Mouse (Mus musculus): ENCODE measurements around the gene Ripor2. TPM values are rescaled to one million over a fixed set of nuclear protein-coding genes. Genes with fewer than 3 reads are reported as not detected.

Gene Ripor2
- total and polyA plus RNA-seq, 3 experiments, result 4.7 to 8.2 (median 7.4) TPM

DNA sequence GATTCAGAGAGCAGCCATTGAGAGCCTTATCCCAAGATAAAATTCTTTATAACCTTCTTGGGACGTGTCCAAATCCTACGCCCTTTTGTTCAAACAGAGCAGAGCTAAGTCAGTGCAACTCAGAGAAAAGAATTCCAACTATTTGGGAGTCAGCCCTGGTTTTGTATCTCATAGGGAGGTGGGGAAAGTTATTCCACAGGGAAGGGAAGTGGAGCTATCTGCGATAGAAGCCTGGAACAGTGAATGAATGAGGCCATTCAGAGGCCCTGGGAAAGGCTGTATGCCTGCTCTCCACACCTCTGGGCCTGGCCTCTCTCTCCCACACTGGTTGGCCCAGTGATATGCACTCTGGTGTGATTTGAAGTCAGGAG is 16.1 kb upstream of the Ripor2 start:
- peak overlapping the region; percentile 56 for H3K27ac ChIP-seq
- H3K4me3 ChIP-seq, result no peak overlapping the region
- intact Hi-C loops (cut with DNase I), result no loop called here
- H3K36me3 ChIP-seq (ENCODE audit: control insufficient read depth, insufficient read depth, low read length), result no peaks in the 10 kb centered on the region
- H3K9ac ChIP-seq (ENCODE audit: low read depth, low read length), result no peak overlapping the region
- TF ChIP-seq EP300 (IDR thresholded peaks at IDR 0.05; ENCODE audit: insufficient read depth, low read depth, low read length), result no peak
- TF ChIP-seq POLR2A (IDR thresholded peaks at IDR 0.05; ENCODE audit: insufficient read depth, low read depth, low read length), result 0 out of 2 replicates have a peak, but pooled peaks have one; percentile 15
- H3K79me2 ChIP-seq (replicated peaks; ENCODE audit: control insufficient read depth, insufficient read depth, low read length), result no peaks in the 10 kb centered on the region
- peaks cover 13% of the 10 kb centered on the region for H3K4me1 ChIP-seq (ENCODE audit: control insufficient read depth, insufficient read depth, low read length)
- WGBS, result 6% methylated on average over 3 of the region's 3 CpGs
- no peaks in the 10 kb centered on the region for H3K27me3 ChIP-seq (ENCODE audit: control insufficient read depth, insufficient read depth, low read length)
- DNase-seq, result no peak

DNA sequence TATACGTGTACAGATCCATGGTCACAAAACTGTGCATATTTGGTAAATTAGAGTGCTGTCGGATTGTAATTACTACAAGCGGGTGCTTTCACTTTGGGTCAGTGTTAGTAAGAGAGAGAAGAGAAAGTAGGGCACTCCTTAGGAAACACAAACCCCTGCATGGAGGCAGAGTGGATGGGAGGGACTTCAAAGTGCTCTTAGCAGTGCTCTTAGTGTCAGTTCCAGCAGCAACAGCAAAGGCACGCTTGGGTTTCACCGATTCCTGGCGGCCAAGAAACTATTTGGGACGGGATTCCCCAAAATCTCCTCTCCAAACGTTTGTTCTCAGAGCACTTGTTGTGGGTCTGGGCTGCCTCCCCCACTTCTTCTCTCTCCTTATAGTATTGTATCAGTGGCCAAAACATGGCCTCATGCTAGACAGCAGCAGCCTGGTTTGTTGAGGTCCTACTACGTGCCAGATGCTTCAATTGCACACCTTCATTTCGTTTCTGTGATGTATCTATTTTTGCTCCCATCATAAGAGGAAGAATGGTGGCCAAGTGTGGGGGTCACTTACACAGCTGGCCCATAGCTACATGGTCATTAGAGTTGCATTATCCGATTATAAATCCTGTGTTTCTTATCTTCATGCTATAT is 14.7 kb upstream of the Ripor2 start:
- DNase-seq, result no peak
- no peak overlapping the region for H3K27ac ChIP-seq
- H3K36me3 ChIP-seq (ENCODE audit: control insufficient read depth, insufficient read depth, low read length), result no peaks in the 10 kb centered on the region
- H3K4me3 ChIP-seq, result no peak overlapping the region
- TF ChIP-seq EP300 (IDR thresholded peaks at IDR 0.05; ENCODE audit: insufficient read depth, low read depth, low read length) (no peak), CTCF (IDR thresholded peaks at IDR 0.05) (no peak), POLR2A (IDR thresholded peaks at IDR 0.05; ENCODE audit: insufficient read depth, low read depth, low read length) (no peak)
- H3K27me3 ChIP-seq (ENCODE audit: control insufficient read depth, insufficient read depth, low read length), result no peaks in the 10 kb centered on the region
- no peaks in the 10 kb centered on the region for H3K79me2 ChIP-seq (replicated peaks; ENCODE audit: control insufficient read depth, insufficient read depth, low read length)
- 87% methylated on average over 11 of the region's 11 CpGs for whole genome bisulfite sequencing
- peaks cover 13% of the 10 kb centered on the region for H3K4me1 ChIP-seq (ENCODE audit: control insufficient read depth, insufficient read depth, low read length)
- H3K9ac ChIP-seq (ENCODE audit: low read depth, low read length), result no peak overlapping the region
- intact Hi-C loops (cut with DNase I), result no loop called here

DNA sequence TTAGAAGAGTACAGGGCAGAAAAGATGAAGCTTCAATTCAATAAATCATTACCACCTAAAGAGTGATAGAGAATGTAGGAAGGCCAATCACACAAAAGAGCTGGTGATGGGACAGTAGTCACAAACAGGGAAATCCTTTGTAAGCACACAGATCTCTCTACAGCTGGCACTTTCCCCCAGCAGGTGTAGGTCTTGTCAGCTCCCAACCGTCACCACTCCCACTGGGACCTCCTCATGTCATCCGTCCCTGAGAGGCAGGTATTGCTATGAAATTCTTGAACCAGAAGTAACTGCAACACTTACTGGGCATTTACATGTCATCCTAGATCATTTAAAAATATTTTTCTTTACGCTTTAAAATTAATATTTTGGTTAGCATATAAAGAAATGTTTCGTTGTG is 12.9 kb upstream of the Ripor2 start:
- no peak for DNase-seq
- H3K4me1 ChIP-seq (ENCODE audit: control insufficient read depth, insufficient read depth, low read length), result peaks cover 13% of the 10 kb centered on the region
- no peak overlapping the region for H3K27ac ChIP-seq
- 91% methylated on average over 4 of the region's 4 CpGs for WGBS
- no peaks in the 10 kb centered on the region for H3K36me3 ChIP-seq (ENCODE audit: control insufficient read depth, insufficient read depth, low read length)
- no peak for TF ChIP-seq POLR2A (IDR thresholded peaks at IDR 0.05; ENCODE audit: insufficient read depth, low read depth, low read length)
- TF ChIP-seq CTCF (IDR thresholded peaks at IDR 0.05), result no peak
- TF ChIP-seq EP300 (IDR thresholded peaks at IDR 0.05; ENCODE audit: insufficient read depth, low read depth, low read length), result no peak
- no peaks in the 10 kb centered on the region for H3K27me3 ChIP-seq (ENCODE audit: control insufficient read depth, insufficient read depth, low read length)
- H3K9ac ChIP-seq (ENCODE audit: low read depth, low read length), result no peak overlapping the region
- H3K79me2 ChIP-seq (replicated peaks; ENCODE audit: control insufficient read depth, insufficient read depth, low read length), result no peaks in the 10 kb centered on the region
- no peak overlapping the region for H3K4me3 ChIP-seq
- intact Hi-C loops (cut with DNase I), result no loop called here

- no peaks in the 10 kb centered on the region for H3K36me3 ChIP-seq (ENCODE audit: control insufficient read depth, insufficient read depth, low read length)
- H3K4me1 ChIP-seq (ENCODE audit: control insufficient read depth, insufficient read depth, low read length), result peaks cover 7% of the 10 kb centered on the region
- no peak overlapping the region for H3K4me3 ChIP-seq
- no peaks in the 10 kb centered on the region for H3K79me2 ChIP-seq (replicated peaks; ENCODE audit: control insufficient read depth, insufficient read depth, low read length)
- 46% methylated on average over 2 of the region's 2 CpGs for WGBS
- DNase-seq, result no peak
- no peak overlapping the region for H3K27ac ChIP-seq
- no peak overlapping the region for H3K9ac ChIP-seq (ENCODE audit: low read depth, low read length)
- TF ChIP-seq EP300 (IDR thresholded peaks at IDR 0.05; ENCODE audit: insufficient read depth, low read depth, low read length), result no peak
- TF ChIP-seq POLR2A (IDR thresholded peaks at IDR 0.05; ENCODE audit: insufficient read depth, low read depth, low read length), result no peak
- TF ChIP-seq CTCF (IDR thresholded peaks at IDR 0.05), result no peak
- H3K27me3 ChIP-seq (ENCODE audit: control insufficient read depth, insufficient read depth, low read length), result no peaks in the 10 kb centered on the region
- intact Hi-C loops (cut with DNase I), result loop anchor here (5.0 kb wide), 1 partner anchor 47 kb away; no protein-coding TSS in a partner anchor
Measured at GRCm38 (mm10) chr13:24570716-24571115, 11.3 kb upstream of the Ripor2 start.

DNA sequence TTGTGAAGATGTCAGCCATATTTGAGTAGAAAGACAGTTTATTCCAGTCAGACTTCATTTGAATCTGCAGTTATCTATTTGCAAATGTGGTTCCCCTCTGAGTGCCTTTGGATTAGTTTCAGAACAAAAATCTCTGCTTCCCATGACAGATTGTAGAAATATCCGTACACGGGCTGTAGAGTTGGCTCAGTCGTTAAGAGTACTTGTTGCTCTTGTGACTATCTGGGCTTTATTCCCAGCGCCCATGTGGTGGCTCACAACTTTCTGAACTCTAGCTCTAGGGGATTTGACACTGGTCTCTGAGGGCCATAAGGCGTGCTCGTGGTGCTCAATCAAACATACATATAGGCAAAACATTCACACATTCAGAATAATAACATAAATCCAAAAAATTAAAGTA is 10.1 kb upstream of the Ripor2 start:
- peak in 1 of 2 experiments; percentile 32 for DNase-seq

GRCm38 (mm10) chr13:24575126-24575525 is 6.9 kb upstream of the Ripor2 start:
- no peak overlapping the region for H3K9ac ChIP-seq (ENCODE audit: low read depth, low read length)
- WGBS, result 68% methylated on average over 3 of the region's 3 CpGs
- no peak overlapping the region for H3K4me3 ChIP-seq
- H3K27me3 ChIP-seq (ENCODE audit: control insufficient read depth, insufficient read depth, low read length), result no peaks in the 10 kb centered on the region
- DNase-seq, result no peak
- TF ChIP-seq CTCF (IDR thresholded peaks at IDR 0.05), result no peak
- TF ChIP-seq POLR2A (IDR thresholded peaks at IDR 0.05; ENCODE audit: insufficient read depth, low read depth, low read length), result no peak
- TF ChIP-seq EP300 (IDR thresholded peaks at IDR 0.05; ENCODE audit: insufficient read depth, low read depth, low read length), result no peak
- no peaks in the 10 kb centered on the region for H3K36me3 ChIP-seq (ENCODE audit: control insufficient read depth, insufficient read depth, low read length)
- no peaks in the 10 kb centered on the region for H3K79me2 ChIP-seq (replicated peaks; ENCODE audit: control insufficient read depth, insufficient read depth, low read length)
- peaks cover 5% of the 10 kb centered on the region for H3K4me1 ChIP-seq (ENCODE audit: control insufficient read depth, insufficient read depth, low read length)
- intact Hi-C loops (cut with DNase I), result no loop called here
- H3K27ac ChIP-seq, result no peak overlapping the region

More for the DNA sequence above, 10.1 kb upstream of the Ripor2 start:
- no peak overlapping the region for H3K9ac ChIP-seq (ENCODE audit: low read depth, low read length)
- no peak overlapping the region for H3K27ac ChIP-seq
- intact Hi-C loops (cut with DNase I), result loop anchor here (5.0 kb wide), 1 partner anchor 45 kb away; no protein-coding TSS in a partner anchor
- WGBS, result 36% methylated on average over 6 of the region's 6 CpGs
- no peaks in the 10 kb centered on the region for H3K36me3 ChIP-seq (ENCODE audit: control insufficient read depth, insufficient read depth, low read length)
- no peak overlapping the region for H3K4me3 ChIP-seq
- no peaks in the 10 kb centered on the region for H3K27me3 ChIP-seq (ENCODE audit: control insufficient read depth, insufficient read depth, low read length)
- peaks cover 5% of the 10 kb centered on the region for H3K4me1 ChIP-seq (ENCODE audit: control insufficient read depth, insufficient read depth, low read length)
- TF ChIP-seq CTCF (IDR thresholded peaks at IDR 0.05) (no peak), POLR2A (IDR thresholded peaks at IDR 0.05; ENCODE audit: insufficient read depth, low read depth, low read length) (no peak), EP300 (IDR thresholded peaks at IDR 0.05; ENCODE audit: insufficient read depth, low read depth, low read length) (0 out of 2 replicates have a peak, but pooled peaks have one; percentile 16)
- no peaks in the 10 kb centered on the region for H3K79me2 ChIP-seq (replicated peaks; ENCODE audit: control insufficient read depth, insufficient read depth, low read length)

Measured in heart, adult 2 months (tissue).